Mouse (Mus musculus): Measurements from ENCODE around the gene Got1. TPM values are rescaled to one million over a fixed set of nuclear protein-coding genes. Genes with fewer than 3 reads are reported as not detected.
"Not testable (repeated sequence)": the region's sequence is repeated elsewhere in the genome, so short reads cannot be mapped to it uniquely, and the experiment has no call there.

The Got1 gene
- total and polyA plus RNA-seq, 3 experiments, result 12.7 to 60.3 (median 57.9) TPM

DNA sequence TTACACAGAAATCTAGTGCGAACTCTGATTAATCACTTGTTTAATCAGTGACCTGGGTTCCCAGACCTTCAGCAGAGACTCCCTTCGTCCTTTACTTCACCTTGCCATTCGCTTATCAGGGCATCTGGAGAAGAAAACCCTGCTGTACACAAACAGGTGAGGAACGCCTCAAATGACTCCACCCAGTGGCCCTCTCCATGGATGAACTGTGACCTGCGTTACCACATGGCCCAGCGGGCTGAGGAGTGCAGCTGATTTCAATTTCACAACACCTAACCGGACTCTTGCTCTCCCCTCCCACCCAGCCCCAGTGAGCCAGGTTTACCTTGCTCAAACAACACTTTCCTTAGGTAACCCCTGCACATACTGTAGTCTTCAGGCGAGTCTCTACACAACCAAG is 10.5 kb downstream of the Got1 start:
- no peak for TF ChIP-seq GATA2 (IDR thresholded peaks at IDR 0.05; ENCODE audit: borderline replicate concordance, low read depth, low read length)
- TF ChIP-seq TAL1 (conservative IDR thresholded peaks at IDR 0.05; ENCODE audit: low read depth, low read length), result no peak
- no peak for TF ChIP-seq CTCF (IDR thresholded peaks at IDR 0.05; ENCODE audit: low read depth, low read length)
- TF ChIP-seq GATA1 (IDR thresholded peaks at IDR 0.05; ENCODE audit: borderline replicate concordance, low read length), result no peak
- TF ChIP-seq POLR2AphosphoS5 (IDR thresholded peaks at IDR 0.05; ENCODE audit: insufficient replicate concordance, low read depth, low read length), result no peak
- Histone ChIP-seq H3K9me3 (replicated peaks) (no peaks in the 10 kb centered on the region), H3K36me3 (replicated peaks) (peaks cover 95% of the 10 kb centered on the region), H3K4me3 (ENCODE audit: low read depth, low read length) (no peak overlapping the region), H3K4me1 (ENCODE audit: insufficient read depth, low read depth, low read length) (peaks cover 6% of the 10 kb centered on the region; the same call in 1 of the 2 replicates), H3K27me3 (ENCODE audit: insufficient read depth, low read length) (no peaks in the 10 kb centered on the region)
- DNase-seq (ENCODE audit: low spot score) (no peak), ATAC-seq (ENCODE audit: extremely low read depth, insufficient number of reproducible peaks, low FRiP score, poor library complexity, severe bottlenecking) (no peak)

DNA sequence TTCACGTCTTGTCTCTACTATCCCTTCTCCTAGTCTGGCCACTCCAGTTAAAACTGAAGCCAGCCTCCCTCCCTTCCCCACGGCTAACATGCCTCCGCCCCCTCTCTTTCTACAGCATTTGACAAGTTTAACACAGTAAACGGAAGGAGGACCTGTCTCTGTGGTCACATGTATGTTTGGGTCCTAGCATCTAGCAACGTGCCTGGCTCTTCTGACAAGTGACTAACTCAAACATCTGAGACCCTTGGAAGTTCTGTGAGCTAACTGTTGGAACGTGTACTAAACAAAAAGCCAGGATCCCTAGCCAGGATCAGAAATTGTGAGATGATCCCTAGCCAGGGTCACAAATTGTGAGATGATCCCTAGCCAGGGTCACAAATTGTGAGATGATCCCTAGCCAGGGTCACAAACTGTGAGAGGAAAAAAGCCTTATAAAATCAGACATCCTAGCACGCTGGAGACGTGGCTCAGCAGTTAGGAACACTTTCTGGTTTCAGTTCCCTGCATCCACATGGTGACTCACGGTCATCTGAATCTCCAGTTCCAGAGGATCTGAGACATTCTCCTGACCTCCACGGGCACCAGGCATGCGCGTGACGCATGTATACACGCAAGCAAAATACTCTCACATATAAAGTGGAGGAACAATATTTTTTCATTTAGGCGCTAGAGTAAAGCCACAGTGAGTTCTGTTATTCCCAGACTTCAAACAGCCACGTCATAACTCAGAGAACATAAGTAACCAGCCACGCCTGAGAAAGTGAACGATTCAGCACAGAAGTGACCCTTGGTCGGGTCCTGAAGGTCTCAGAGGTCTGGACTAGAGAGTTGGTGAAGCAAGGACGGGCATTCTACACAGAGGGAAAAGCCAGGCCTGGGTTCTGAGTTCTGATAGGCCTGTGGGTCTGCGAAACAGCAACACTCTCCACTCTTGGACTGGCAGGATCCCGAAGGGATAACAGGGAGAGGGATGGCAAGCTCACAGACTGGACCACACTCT is 12.5 kb downstream of the Got1 start:
- Histone ChIP-seq H3K36me3 (replicated peaks) (peaks cover 97% of the 10 kb centered on the region), H3K4me1 (ENCODE audit: insufficient read depth, low read depth, low read length) (peaks cover 6% of the 10 kb centered on the region; the same call in 1 of the 2 replicates), H3K27me3 (ENCODE audit: insufficient read depth, low read length) (no peaks in the 10 kb centered on the region), H3K9me3 (replicated peaks) (no peaks in the 10 kb centered on the region), H3K4me3 (ENCODE audit: low read depth, low read length) (no peak overlapping the region)
- DNase-seq (ENCODE audit: low spot score) (no peak), ATAC-seq (ENCODE audit: extremely low read depth, insufficient number of reproducible peaks, low FRiP score, poor library complexity, severe bottlenecking) (no peak)
- TF ChIP-seq CTCF (IDR thresholded peaks at IDR 0.05; ENCODE audit: low read depth, low read length) (no peak), TAL1 (conservative IDR thresholded peaks at IDR 0.05; ENCODE audit: low read depth, low read length) (no peak), GATA2 (IDR thresholded peaks at IDR 0.05; ENCODE audit: borderline replicate concordance, low read depth, low read length) (no peak), GATA1 (IDR thresholded peaks at IDR 0.05; ENCODE audit: borderline replicate concordance, low read length) (no peak), POLR2AphosphoS5 (IDR thresholded peaks at IDR 0.05; ENCODE audit: insufficient replicate concordance, low read depth, low read length) (no peak)

DNA sequence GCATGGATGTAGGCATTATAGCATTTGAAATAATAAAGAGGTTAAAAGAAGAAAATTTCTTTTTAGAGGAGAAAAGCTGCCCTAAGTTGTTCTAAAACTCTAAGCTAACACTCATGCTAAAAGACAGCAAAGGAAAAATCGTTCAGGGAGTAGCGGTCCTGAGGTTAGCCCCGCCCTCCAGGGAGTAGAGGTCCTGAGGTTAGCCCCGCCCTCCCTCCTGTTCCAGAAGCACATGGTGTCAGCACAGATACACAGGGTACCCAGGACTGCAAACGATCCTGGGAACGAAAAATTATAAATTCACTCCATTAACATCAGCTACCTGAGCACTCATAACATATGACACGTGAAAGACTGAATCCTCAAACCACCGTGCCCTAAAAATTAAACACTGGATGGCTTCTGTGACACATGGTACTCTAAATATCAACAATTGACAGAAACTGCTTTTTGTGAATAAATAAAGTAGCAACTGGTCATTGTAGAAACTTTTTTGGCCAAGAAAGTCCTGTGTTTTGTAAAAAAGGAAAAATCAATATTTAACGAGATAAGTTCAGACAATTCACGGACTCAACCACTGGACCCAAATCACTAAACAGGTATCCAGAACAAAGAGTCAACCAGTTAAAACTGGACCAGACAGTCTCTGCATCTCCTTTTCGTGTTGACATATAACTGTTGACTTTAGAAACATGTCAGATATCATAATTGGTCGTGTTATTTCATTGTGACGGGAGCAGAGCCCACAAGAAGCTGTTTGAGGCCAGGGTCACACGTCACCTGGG is 13.8 kb downstream of the Got1 start:
- peaks cover 94% of the 10 kb centered on the region for H3K36me3 ChIP-seq (replicated peaks)
- ATAC-seq (ENCODE audit: extremely low read depth, insufficient number of reproducible peaks, low FRiP score, poor library complexity, severe bottlenecking), result no peak

DNA sequence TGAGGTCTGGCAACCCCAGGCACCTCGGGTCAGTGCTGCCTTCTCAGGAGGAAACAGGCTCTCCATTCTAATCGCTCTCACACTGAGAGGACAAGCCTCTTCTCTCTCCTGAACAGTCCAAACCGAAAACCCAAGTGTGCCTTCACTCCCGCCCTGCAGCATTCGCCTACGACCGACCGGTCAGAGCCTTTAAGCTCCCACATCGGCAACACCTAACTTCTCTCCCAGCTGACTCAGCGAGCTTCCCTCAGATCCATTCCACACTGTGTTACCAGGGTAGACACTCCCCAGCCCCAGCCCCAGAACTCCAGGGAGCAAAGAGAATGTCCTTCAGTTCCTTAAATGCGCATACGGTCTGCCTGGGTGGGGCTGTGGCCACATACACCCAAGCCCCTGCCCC is 19.0 kb downstream of the Got1 start:
- ATAC-seq (ENCODE audit: extremely low read depth, insufficient number of reproducible peaks, low FRiP score, poor library complexity, severe bottlenecking) (no peak), DNase-seq (ENCODE audit: low spot score) (no peak)
- no peak overlapping the region for H3K4me3 ChIP-seq (ENCODE audit: low read depth, low read length)
- H3K27me3 ChIP-seq (ENCODE audit: insufficient read depth, low read length), result no peaks in the 10 kb centered on the region
- no peak for TF ChIP-seq POLR2AphosphoS5 (IDR thresholded peaks at IDR 0.05; ENCODE audit: insufficient replicate concordance, low read depth, low read length)
- TF ChIP-seq CTCF (IDR thresholded peaks at IDR 0.05; ENCODE audit: low read depth, low read length), result no peak
- TF ChIP-seq TAL1 (conservative IDR thresholded peaks at IDR 0.05; ENCODE audit: low read depth, low read length), result no peak
- no peak for TF ChIP-seq GATA2 (IDR thresholded peaks at IDR 0.05; ENCODE audit: borderline replicate concordance, low read depth, low read length)
- no peak for TF ChIP-seq GATA1 (IDR thresholded peaks at IDR 0.05; ENCODE audit: borderline replicate concordance, low read length)
- peaks cover 94% of the 10 kb centered on the region for H3K36me3 ChIP-seq (replicated peaks)
- no peaks in the 10 kb centered on the region for H3K4me1 ChIP-seq (ENCODE audit: insufficient read depth, low read depth, low read length)
- H3K9me3 ChIP-seq (replicated peaks), result no peaks in the 10 kb centered on the region

More for the DNA sequence above, 13.8 kb downstream of the Got1 start:
- no peak for DNase-seq (ENCODE audit: low spot score)
- Histone ChIP-seq H3K4me3 (ENCODE audit: low read depth, low read length) (no peak overlapping the region), H3K9me3 (replicated peaks) (no peaks in the 10 kb centered on the region), H3K4me1 (ENCODE audit: insufficient read depth, low read depth, low read length) (no peaks in the 10 kb centered on the region), H3K27me3 (ENCODE audit: insufficient read depth, low read length) (no peaks in the 10 kb centered on the region)
- TF ChIP-seq POLR2AphosphoS5 (IDR thresholded peaks at IDR 0.05; ENCODE audit: insufficient replicate concordance, low read depth, low read length) (no peak), CTCF (IDR thresholded peaks at IDR 0.05; ENCODE audit: low read depth, low read length) (no peak), GATA1 (IDR thresholded peaks at IDR 0.05; ENCODE audit: borderline replicate concordance, low read length) (no peak), GATA2 (IDR thresholded peaks at IDR 0.05; ENCODE audit: borderline replicate concordance, low read depth, low read length) (no peak), TAL1 (conservative IDR thresholded peaks at IDR 0.05; ENCODE audit: low read depth, low read length) (no peak)

DNA sequence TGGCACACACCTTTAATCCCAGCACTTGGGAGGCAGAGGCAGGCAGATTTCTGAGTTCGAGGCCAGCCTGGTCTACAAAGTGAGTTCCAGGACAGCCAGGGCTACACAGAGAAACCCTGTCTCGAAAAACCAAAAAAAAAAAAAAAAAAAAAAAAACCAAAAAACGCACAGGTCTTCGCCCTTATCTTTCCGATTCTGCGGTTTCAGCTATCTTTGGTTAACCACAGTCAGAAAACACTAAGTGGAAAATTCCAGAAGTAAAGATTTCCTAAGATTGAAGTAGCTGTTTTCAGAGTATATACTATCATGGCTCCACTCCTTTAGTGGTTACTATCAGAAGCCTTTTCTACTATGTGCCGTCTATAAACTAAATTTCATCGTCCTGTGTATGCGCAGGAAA is 20.8 kb downstream of the Got1 start:
- not testable (repeated sequence) for DNase-seq (ENCODE audit: low spot score); H3K9me3 ChIP-seq (replicated peaks); H3K4me3 ChIP-seq (ENCODE audit: low read depth, low read length); H3K4me1 ChIP-seq (ENCODE audit: insufficient read depth, low read depth, low read length); H3K27me3 ChIP-seq (ENCODE audit: insufficient read depth, low read length); ATAC-seq (ENCODE audit: extremely low read depth, insufficient number of reproducible peaks, low FRiP score, poor library complexity, severe bottlenecking)
- H3K36me3 ChIP-seq (replicated peaks), result peaks cover 94% of the 10 kb centered on the region

DNA sequence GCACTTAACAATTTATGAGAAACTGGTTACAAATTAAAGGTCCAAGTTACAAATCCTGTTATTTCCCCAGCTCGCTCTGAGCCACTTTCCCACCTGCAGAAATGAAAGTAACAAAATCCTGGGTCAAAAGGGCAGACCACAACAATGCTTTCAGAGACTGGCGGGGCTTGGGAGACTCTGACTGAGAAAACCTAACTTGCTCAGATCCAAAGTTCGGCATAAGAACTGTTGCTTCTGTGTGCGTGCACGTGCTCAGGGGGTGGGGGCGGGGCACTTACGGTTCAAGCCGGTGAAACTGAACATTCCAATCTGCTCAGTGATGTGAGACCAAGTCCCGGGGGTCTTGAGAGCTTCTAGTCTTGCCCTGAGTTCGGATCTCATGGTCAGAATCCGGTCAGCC is 21.8 kb downstream of the Got1 start:
- H3K36me3 ChIP-seq (replicated peaks), result peaks cover 89% of the 10 kb centered on the region
- no peaks in the 10 kb centered on the region for H3K27me3 ChIP-seq (ENCODE audit: insufficient read depth, low read length)
- H3K4me1 ChIP-seq (ENCODE audit: insufficient read depth, low read depth, low read length), result no peaks in the 10 kb centered on the region
- no peaks in the 10 kb centered on the region for H3K9me3 ChIP-seq (replicated peaks)
- TF ChIP-seq GATA1 (IDR thresholded peaks at IDR 0.05; ENCODE audit: borderline replicate concordance, low read length) (no peak), POLR2AphosphoS5 (IDR thresholded peaks at IDR 0.05; ENCODE audit: insufficient replicate concordance, low read depth, low read length) (no peak), TAL1 (conservative IDR thresholded peaks at IDR 0.05; ENCODE audit: low read depth, low read length) (no peak), GATA2 (IDR thresholded peaks at IDR 0.05; ENCODE audit: borderline replicate concordance, low read depth, low read length) (no peak), CTCF (IDR thresholded peaks at IDR 0.05; ENCODE audit: low read depth, low read length) (no peak)
- no peak overlapping the region for H3K4me3 ChIP-seq (ENCODE audit: low read depth, low read length)
- DNase-seq (ENCODE audit: low spot score), result no peak
- no peak for ATAC-seq (ENCODE audit: extremely low read depth, insufficient number of reproducible peaks, low FRiP score, poor library complexity, severe bottlenecking)
